Comparison of ENCODE assay signal across 19 mouse cellular contexts in genomic region chr14:22222574-22222973, GRCm38 (mm10).
"Had no signal": no experiment of that assay in that cellular context is flagged by ENCODE, and none has a peak within 500 bp of the region (broad histone marks: within the 10 kb centered on the region; RNA-seq: fewer than 3 reads in every experiment).

No protein-coding gene starts in this region.

- H3K4me1 ChIP-seq: limb, embryonic 15.5 days; midbrain, embryonic 10.5 days; midbrain, embryonic 12.5 days; neural tube, embryonic 13.5 days; neural tube, embryonic 15.5 days had no signal

- DNase-seq: liver, embryonic 13.5 days; midbrain, embryonic 14.5 days; retina, postnatal 1 day; right cerebral cortex, adult 18-20 months; right cerebral cortex, postnatal 25 days; right cerebral cortex, postnatal 4 days; spleen, adult 18-20 months; thymus, adult 2 months; thymus, postnatal 25 days; thymus, postnatal 4 days had no signal

- H3K9me3 ChIP-seq: limb, embryonic 15.5 days; liver, embryonic 13.5 days; liver, embryonic 15.5 days; lung, embryonic 15.5 days; midbrain, embryonic 10.5 days; neural tube, embryonic 15.5 days had no signal

- H3K36me3 ChIP-seq: limb, embryonic 15.5 days; liver, embryonic 13.5 days; liver, embryonic 15.5 days; lung, embryonic 15.5 days; midbrain, embryonic 10.5 days; midbrain, embryonic 12.5 days; neural tube, embryonic 13.5 days; neural tube, embryonic 15.5 days had no signal

- H3K27me3 ChIP-seq: limb, embryonic 15.5 days; liver, embryonic 13.5 days; liver, embryonic 15.5 days; midbrain, embryonic 12.5 days; neural tube, embryonic 13.5 days; neural tube, embryonic 15.5 days had no signal

- H3K27ac ChIP-seq: limb, embryonic 15.5 days; liver, embryonic 13.5 days; liver, embryonic 15.5 days; lung, embryonic 15.5 days; midbrain, embryonic 10.5 days; midbrain, embryonic 12.5 days; neural tube, embryonic 13.5 days; neural tube, embryonic 15.5 days had no signal

- H3K9ac ChIP-seq: limb, embryonic 15.5 days; liver, embryonic 13.5 days; liver, embryonic 15.5 days; lung, embryonic 15.5 days; midbrain, embryonic 12.5 days; neural tube, embryonic 13.5 days; neural tube, embryonic 15.5 days had no signal

- ATAC-seq: midbrain, embryonic 16.5 days had no signal

- H3K4me3 ChIP-seq: limb, embryonic 15.5 days; liver, embryonic 13.5 days; liver, embryonic 15.5 days; lung, embryonic 15.5 days; midbrain, embryonic 10.5 days; midbrain, embryonic 12.5 days; myocyte; neural tube, embryonic 13.5 days; neural tube, embryonic 15.5 days had no signal

- H3K4me2 ChIP-seq: limb, embryonic 15.5 days; liver, embryonic 13.5 days; liver, embryonic 15.5 days; lung, embryonic 15.5 days; midbrain, embryonic 12.5 days; neural tube, embryonic 13.5 days; neural tube, embryonic 15.5 days had no signal
